Mouse (Mus musculus): Measurements from ENCODE around the gene Capza2. TPM values are rescaled to one million over a fixed set of nuclear protein-coding genes. Genes with fewer than 3 reads are reported as not detected.
"Not testable (repeated sequence)": the region's sequence is repeated elsewhere in the genome, so short reads cannot be mapped to it uniquely, and the experiment has no call there.

The Capza2 gene
- total RNA-seq, 4 experiments from 2014 or later: 123 to 141 (median 129) TPM

GRCm38 (mm10) chr6:17642739-17643138, 6.7 kb downstream of the Capza2 start:
- no peak for DNase-seq

DNA sequence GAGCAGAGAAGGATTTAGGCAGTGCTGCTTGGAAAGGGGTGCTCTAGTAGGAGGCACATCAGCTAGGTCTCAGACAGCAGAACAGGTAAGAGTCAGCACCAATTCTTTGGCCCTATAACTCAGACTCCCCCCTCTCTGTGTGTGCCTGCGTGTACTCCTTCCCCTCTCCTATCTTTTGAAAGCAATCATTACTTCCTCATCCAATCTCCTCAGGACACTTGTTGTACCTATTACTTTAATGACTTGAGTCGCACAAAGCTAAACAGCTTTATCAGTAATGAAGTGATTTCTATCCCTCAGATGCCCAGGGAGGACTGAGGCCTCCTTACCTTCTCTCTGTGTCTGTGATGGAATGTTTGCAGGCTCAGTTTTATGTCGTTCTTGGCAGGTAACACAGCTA, 10.1 kb downstream of the Capza2 start:
- DNase-seq: no peak

DNA sequence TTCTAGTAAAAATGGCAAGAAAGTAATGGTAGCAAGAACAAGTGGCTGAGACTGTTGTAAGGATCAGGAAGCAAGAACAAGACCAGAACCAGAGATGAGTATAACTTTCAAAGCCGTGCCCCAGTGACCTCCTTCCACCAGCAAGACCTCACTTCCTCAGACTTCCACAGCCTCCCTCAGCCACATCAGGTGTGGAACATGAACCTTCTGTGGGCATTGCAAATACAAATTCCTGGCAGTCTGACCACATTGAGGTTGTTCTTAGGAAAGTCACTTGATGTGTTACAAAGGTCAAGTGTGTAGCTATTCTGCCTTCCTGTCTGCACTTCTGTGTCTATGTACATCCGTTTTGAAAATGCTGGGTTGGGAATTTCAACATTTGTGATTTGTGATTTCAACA, 16.1 kb downstream of the Capza2 start:
- DNase-seq: no peak

GRCm38 (mm10) chr6:17655080-17655479, 19.0 kb downstream of the Capza2 start:
- no peak for DNase-seq

DNA sequence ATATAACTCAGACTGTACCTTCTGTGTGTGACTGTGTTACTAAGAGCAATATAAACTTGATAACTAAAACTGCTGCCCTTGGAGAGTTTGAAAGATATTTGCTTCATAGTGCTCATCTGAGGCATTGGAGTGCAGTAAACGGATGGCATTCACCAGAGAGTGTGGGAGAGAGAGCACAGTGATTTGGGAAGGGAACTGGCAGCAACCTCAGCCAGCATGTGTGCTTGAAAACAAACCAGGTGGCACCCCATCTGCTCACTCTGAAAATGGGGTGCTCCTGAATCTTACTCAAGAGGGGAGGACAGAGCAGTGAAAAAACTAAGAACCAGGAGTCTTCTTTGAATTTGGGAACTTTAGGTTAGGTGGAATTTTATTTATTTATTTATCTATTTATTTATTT, 21.3 kb downstream of the Capza2 start:
- DNase-seq: no peak

DNA sequence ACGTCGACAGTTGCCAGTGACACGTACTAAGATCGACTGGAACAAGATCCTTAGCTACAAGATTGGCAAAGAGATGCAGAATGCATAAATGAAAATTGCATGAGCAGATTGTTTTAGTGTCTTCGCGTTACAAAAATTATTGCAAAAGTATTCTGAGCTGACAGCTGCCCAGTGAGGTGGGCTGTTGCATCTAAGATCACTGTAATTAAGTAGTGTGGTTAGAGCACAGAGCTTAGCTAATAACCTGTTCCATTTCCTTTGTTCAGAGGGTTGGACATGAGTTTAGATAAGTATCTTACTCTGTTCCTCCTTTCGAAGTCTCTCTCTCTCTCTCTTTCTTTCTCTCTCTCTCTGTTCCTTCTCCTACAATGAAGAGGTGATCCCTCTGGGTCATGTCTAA, 29.3 kb downstream of the Capza2 start:
- no peak for DNase-seq

DNA sequence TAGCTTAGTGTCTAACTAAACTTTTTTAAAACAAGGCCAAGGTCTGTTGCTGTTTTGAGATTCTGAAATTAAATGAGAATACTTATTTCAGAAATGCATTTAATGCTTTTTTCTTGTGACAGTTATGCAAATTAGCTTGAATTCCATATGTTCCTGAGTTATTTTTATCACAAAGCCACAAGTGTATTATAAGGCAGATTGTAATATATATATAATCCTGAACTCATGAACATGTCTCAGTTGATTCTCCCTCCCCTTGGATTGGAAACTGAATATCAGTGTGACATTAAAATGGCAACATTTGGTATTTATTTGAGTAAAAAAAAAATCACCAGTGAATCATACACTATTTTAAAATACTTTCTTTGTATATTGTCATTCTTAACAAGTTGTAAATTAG, 30.0 kb downstream of the Capza2 start:
- DNase-seq: no peak

- no peak for DNase-seq
These were observed 31.8 kb downstream of the Capza2 start for GRCm38 (mm10) chr6:17667813-17668212.

GRCm38 (mm10) chr6:17668334-17668733, 32.3 kb downstream of the Capza2 start:
- no peak for DNase-seq

DNA sequence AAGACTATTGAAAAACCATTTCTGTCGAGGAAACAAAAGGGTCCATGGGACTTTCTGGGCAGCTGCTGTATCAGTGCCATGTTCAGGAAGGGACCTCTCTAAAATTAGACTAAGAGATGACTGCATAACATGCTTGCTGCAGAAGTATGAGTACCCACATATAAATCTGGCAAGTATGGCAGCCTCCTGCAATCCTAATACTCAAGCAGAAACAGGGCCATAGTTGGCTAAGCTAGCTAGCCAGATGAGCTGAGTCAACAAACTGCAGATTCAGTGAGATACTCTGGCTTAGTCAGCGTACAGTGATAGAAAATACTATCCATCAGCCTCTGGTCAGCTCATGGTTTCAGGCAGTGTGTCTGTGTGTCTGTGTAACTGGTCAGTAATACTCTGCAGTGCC, 33.8 kb downstream of the Capza2 start:
- DNase-seq: no peak

DNA sequence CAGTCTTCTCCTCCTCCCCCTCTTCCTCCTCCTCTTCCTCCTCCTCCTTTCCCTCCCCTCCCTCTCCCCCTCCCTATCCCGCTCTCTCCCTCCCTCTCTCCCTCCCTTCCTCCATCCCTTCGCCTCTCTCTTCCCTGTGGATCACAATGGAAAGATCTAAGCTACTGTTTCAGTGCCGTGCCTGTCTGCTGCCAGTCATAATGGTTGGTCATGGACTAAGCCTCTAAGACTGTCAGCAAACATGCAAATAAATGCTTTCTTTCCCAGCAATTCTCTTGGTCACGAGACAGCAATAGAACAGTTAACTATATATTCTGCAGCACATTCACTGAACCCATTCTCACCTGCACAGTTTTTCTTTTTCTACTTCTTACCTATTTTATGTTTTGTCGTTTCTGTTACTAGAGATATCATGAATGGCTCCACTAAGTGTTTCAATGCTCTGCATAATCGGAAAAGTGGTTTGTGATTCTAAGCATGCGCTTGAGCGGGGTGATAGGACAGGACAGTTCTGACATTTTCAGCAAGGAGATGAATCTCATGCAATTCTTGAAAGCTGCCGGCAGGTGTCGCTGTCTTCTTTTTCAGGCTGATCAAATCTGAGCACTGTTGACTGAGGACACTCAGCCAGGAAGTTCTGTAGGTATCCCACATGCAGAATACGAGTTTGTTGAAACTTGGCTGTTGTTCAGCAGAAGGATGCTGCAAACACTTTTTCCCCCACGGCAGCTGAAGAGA, 39.2 kb downstream of the Capza2 start:
- peak; percentile 26 for DNase-seq

DNA sequence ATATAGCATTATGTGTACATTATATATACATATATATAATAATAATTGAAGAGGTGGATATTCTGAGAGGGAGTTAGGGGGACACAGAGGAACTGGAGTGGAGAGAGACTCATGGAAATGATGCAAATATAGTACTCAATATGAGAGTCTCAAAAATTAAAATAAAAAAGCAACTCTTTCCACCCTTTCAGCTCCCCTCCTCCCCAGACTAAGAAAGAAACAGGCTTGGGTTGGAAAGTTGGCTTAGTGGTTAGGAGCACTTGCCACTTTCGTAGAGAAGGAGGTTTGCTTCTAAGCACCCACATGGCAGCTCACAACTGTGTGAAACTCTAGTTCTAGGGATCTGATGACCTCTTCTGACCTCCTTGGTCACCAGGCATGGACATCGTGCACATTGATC, 41.0 kb downstream of the Capza2 start:
- no peak for DNase-seq

GRCm38 (mm10) chr6:17680266-17680925, 44.4 kb downstream of the Capza2 start:
- DNase-seq: no peak

GRCm38 (mm10) chr6:17681810-17682209, 45.8 kb downstream of the Capza2 start:
- no peak for DNase-seq

DNA sequence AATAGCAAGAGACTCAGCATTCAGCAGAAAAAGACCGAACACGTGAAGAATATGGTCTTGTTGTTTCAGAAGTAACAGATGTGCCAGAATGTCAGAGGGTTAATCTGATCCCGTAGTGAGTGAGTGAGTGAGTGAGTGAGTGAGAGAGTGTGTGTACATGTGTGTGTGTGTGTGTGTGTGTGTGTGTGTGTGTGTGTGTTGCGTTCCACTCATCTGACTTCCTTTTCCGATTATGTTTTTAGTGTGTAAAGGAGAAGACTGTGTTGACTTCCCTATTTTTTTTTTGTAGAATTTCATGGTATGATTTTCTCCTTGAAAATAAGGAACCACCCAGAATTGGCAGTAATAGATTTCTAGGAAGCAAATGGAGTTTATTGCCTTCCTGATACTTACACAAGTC, 52.6 kb downstream of the Capza2 start:
- no peak for DNase-seq

DNA sequence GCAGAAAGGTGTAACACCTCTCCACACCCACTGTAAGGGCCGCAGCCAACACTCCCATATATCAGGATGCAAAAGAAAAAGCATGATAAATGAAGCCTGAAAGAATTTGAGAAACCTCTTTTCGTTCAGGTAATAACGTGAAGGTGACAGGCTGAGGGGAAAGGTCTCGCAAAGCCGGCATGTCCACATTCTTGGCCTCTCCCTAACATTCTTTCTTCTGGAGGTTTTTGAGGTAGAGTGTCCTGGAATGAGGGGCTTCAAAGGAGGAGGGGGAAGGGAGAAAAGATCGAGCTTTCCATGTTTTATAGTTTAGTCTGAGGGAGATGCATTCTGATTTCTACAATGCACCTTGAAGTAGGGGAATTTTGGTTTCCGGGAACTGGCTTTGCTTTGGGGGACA, 56.6 kb downstream of the Capza2 start, which contains the start of gene St7:
Gene St7 (plus strand): TSS at position 287 of the 400 bp plus-strand sequence.
- DNase-seq: no peak

- peak; percentile 61 for DNase-seq
These were observed 57.9 kb downstream of the Capza2 start for GRCm38 (mm10) chr6:17693726-17694549.

DNA sequence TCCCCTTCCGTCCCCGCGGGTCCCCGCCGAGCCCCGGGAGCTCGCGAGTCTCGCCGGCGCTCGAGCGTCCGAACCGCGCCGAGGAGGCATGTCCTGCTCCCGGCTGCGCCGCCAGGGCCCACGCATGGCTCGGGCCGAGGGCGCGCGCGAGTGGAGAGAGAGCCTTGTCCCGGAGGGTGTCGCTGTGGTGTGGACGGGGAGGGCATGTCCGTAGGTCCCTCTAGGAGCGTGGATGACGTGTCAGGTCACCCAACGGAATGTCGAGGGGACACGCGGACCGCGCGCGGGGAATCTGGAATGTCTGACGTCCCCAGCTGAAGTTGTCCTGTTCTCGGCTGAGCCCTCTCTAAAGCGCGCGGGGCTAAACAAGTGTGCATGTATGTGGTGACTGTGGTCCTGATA, 58.5 kb downstream of the Capza2 start:
- DNase-seq: peak; percentile 76

DNA sequence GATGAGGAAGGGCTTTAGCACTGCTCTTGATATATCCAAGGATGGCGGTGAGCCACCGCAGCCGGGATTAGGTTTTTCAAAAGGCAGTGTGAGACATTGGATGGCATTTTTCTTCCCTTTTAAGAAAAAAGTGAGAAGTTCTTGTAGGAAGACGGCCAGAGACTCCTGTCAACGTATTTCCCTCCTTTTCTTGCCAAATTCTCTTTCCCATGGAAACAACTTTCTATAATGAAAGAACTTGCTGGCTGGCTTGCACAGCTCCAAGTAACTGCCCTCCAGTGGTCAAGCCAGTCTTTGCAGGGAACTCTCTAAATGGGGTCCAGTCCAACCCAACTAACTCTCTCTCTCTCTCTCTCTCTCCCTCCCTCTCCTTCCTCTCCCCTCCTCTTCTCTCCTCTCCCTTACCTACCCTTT, 60.3 kb downstream of the Capza2 start:
- peak; percentile 14 for DNase-seq

DNA sequence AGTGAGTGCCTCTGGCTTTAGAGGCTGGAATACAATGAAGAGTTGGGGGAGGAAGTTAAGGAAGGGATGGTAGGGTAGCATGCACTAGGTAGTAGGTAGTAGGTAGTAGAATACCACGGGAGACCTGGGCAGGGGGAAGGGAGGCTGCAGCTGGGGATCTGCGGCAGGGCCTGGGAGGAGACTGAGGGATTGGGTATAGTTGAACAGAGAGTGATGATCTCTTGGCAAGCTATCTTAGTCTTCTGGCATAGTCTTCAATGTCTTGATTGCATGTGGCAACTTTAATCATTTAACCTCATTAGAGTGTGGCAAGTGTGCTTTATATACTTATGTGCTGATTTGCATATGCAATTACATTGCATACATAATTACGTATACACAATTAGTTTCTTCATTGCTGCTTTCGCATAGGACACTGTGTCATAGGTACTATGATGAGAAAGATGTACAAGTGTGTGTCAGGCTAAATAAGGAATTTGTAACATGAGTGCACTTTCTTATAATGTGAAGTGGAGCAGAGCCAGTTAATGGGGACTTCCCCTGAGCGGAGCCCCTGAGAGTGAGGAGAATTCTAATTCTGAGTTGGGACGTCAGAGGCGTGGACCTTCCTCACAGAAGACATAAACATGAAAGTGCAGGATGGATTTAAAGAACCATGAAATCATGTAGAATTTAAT, 65.0 kb downstream of the Capza2 start:
- DNase-seq: no peak

DNA sequence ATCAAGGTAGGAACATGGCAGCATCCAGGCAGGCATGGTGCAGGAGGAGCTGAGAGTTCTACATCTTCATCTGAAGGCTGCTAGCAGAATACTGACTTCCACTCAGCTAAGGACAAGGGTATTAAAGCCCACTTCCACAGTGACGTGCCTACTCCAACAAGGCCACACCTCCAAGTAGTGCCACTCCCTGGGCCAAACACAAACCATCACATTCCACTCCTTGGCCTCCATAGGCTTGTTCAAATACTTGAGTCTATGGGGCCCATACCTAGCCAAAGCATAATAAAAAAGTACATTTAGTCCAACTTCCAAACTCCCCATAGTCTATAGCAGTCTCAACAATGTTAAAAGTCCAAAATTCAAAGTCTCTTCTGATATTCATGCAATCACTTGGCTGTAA, 68.0 kb downstream of the Capza2 start:
- DNase-seq: not testable (repeated sequence)

- DNase-seq: no peak
These were observed 69.9 kb downstream of the Capza2 start for GRCm38 (mm10) chr6:17705973-17706372.
